Mouse (Mus musculus) small intestine, adult 2 months (tissue): Measurements from ENCODE around the gene Klhl31.

ENCODE experiments used
- CTCF ChIP-seq: fragments of 200-500 bp; IDR thresholded peaks from 2 replicates; pipeline ENCODE4 v1.5.1; 2012; ENCODE audit warnings: low read depth, mild to moderate bottlenecking, control low read depth, inconsistent platforms, low read length, moderate library complexity, mixed read lengths; ENCODE audit not compliant: insufficient replicate concordance, insufficient read length; ENCODE audit errors: extremely low read depth
- POLR2A ChIP-seq: fragments of 200-500 bp; IDR thresholded peaks from 2 replicates; pipeline ENCODE4 v1.6.1; 2012; ENCODE audit warnings: low read depth, mild to moderate bottlenecking, control low read depth, inconsistent platforms, low read length, moderate library complexity

DNA sequence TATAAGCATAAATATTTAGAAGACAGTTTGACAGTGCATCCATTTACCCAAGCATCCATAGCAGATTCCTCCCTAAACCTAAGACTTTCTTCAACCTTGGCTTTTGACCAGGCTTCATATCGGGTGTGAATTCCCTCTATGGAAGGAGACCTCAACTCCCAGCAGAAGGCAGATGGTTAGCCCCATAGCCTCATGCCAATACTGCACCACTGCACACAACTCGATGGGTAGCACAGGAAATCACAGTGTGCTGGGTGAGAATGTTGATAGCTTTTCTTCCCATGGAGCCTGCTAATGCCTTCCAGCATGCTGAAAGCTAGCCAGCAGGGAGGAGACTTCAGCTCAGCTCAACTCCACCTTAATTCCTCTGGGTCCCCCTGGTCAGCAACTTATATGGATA lies 8.9 kb downstream of the Klhl31 start:
- TF ChIP-seq POLR2A (no peak), CTCF (no peak)
